Mouse (Mus musculus): Measurements from ENCODE around the gene Rere. TPM values are rescaled to one million over a fixed set of nuclear protein-coding genes. Genes with fewer than 3 reads are reported as not detected.
A peak's percentile ranks its signal among the peaks of the same experiment; 100 is the strongest.

The Rere gene
- polyA plus RNA-seq, 1 experiment from 2014 or later, result 52.0 TPM

DNA sequence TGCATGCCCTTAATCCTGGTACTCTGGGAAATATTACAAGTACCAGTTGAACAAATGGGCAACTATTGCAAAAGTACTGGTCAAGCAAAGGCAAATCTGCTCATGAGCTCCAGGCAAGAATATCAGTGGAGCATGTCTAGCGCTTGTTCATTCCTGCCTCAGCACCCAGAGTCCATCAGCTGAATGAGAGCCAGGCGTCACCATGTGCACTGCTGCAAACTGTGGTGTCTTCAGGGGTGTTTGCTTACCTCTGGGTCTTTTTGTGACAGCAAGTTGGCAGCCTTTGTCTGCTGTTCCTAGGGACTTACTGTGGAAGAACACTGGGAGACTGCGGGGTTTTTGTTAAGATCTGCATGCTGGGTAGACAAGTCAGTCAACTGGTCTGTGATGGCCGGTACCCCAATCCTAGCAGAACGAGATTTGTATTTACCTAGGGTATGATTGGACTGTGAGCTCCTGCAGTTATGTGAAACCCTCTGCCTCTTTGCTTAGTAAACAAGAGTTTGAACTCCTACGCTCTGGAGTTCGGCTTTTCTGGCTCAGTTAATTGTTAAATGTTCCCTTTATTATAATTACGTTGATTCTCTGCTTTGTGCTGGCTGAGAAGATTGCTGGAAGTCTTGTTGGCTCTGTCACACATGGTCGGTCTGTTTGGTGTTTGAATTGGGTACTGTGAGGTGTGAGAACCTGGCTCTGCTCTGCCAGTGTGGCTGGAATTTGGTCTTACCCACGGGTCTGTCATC lies 134.0 kb downstream of the Rere start:
- no peaks in the 10 kb centered on the region for H3K4me1 ChIP-seq (ENCODE audit: control insufficient read depth, insufficient read depth, low read length)
- DNase-seq (ENCODE audit: low spot score), result no peak
- 88% methylated on average over 10 of the region's 10 CpGs for WGBS
- no peak overlapping the region for H3K4me3 ChIP-seq (ENCODE audit: low read depth, low read length)
- no peak for ATAC-seq (ENCODE audit: insufficient read depth, low FRiP score, low TSS enrichment)
- H3K36me3 ChIP-seq (ENCODE audit: control insufficient read depth, insufficient read depth, low read length), result peaks cover 2% of the 10 kb centered on the region; the same call in 1 of the 2 replicates
- no peak overlapping the region for H3K9ac ChIP-seq (ENCODE audit: low read length)
- no peaks in the 10 kb centered on the region for H3K9me3 ChIP-seq (ENCODE audit: control insufficient read depth, low read length)
- no peak overlapping the region for H3K27ac ChIP-seq (ENCODE audit: low read depth, low read length)
- H3K4me2 ChIP-seq (ENCODE audit: low read depth), result no peak overlapping the region
- H3K27me3 ChIP-seq (ENCODE audit: control insufficient read depth, insufficient read depth, low read length), result no peaks in the 10 kb centered on the region

DNA sequence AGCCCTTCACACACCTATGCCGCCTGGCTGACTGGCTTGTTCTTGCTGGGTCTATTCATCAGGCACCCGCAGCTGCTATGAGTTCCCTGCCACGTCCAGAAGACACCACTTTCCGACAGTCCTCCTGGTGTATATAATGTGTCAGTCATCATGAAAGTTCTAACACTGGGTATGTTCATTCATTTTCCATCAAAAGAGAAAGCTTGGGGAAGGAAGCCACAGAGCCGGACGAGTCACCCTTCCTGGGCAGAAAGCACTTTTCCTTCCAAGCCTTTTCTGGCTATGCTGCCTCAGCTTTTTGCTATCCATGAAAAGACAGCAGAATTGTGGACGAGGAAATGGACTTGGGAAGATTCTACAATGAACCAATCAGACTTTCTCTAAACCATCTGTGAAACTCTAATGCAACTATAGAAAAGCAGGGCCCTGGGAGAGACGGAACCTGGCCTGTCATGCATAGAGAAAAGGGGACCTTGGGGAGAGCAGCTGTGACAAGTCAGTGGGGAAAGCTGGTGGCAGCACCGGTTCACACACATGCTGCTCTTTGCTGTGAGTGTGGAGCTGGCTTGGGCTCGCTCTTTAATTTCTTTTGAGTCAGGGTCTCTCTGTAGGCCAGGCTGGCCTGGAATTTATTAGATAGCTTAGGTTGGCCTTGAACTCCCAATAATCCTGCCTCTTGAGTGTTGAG lies 139.3 kb downstream of the Rere start:
- H3K36me3 ChIP-seq (ENCODE audit: control insufficient read depth, insufficient read depth, low read length), result no peaks in the 10 kb centered on the region
- no peak overlapping the region for H3K27ac ChIP-seq (ENCODE audit: low read depth, low read length)
- no peaks in the 10 kb centered on the region for H3K27me3 ChIP-seq (ENCODE audit: control insufficient read depth, insufficient read depth, low read length)
- no peak overlapping the region for H3K9ac ChIP-seq (ENCODE audit: low read length)
- no peak overlapping the region for H3K4me2 ChIP-seq (ENCODE audit: low read depth)
- no peaks in the 10 kb centered on the region for H3K9me3 ChIP-seq (ENCODE audit: control insufficient read depth, low read length)
- peaks cover 6% of the 10 kb centered on the region; the same call in 1 of the 2 replicates for H3K4me1 ChIP-seq (ENCODE audit: control insufficient read depth, insufficient read depth, low read length)
- 90% methylated on average over 10 of the region's 10 CpGs for WGBS
- DNase-seq (ENCODE audit: low spot score), result no peak
- no peak for ATAC-seq (ENCODE audit: insufficient read depth, low FRiP score, low TSS enrichment)
- H3K4me3 ChIP-seq (ENCODE audit: low read depth, low read length), result no peak overlapping the region

DNA sequence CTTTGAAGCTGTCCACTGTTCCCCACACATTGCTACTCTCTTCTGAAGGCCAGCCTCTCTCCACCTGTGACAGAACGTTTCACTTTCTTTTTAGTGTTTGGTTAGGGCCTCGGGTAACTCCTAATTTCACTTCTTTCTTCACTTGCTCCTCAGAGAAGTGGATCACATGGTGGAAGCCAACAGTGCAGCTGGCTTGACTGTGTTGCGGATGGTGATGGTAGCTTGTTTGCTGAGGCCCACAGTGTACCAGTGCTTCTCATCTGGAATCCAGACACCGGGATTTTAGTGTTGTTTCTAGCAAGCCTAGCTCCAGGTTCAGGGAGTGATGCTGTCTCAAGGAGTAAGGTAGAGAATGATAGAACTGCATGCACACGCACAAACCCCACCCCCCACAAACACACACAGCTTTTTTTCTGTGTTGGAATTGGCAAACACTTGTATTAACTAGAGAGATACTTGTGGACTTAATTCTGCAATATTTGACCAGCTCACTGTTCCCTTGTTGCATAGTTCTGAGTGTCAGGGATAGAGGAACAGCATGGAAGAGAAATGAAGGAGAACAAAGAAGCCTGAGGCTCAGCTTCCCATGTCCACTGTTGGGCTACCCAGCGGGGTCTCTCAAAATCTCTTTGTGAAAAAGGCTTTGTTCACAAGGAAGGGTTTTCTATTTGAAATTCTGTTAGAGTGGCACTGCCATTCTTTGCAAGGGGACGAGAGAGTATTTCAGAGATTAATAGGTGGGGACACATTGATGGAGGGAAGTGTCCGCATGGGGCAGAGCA lies 144.8 kb downstream of the Rere start:
- no peaks in the 10 kb centered on the region for H3K9me3 ChIP-seq (ENCODE audit: control insufficient read depth, low read length)
- no peaks in the 10 kb centered on the region for H3K27me3 ChIP-seq (ENCODE audit: control insufficient read depth, insufficient read depth, low read length)
- no peak overlapping the region for H3K4me2 ChIP-seq (ENCODE audit: low read depth)
- H3K36me3 ChIP-seq (ENCODE audit: control insufficient read depth, insufficient read depth, low read length), result no peaks in the 10 kb centered on the region
- peaks cover 31% of the 10 kb centered on the region for H3K4me1 ChIP-seq (ENCODE audit: control insufficient read depth, insufficient read depth, low read length)
- ATAC-seq (ENCODE audit: insufficient read depth, low FRiP score, low TSS enrichment) (peak; percentile 65), DNase-seq (ENCODE audit: low spot score) (peak; percentile 47)
- H3K27ac ChIP-seq (ENCODE audit: low read depth, low read length), result peak overlapping the region; percentile 79
- 50% methylated on average over 8 of the region's 8 CpGs for WGBS
- peak overlapping the region; percentile 30 for H3K9ac ChIP-seq (ENCODE audit: low read length)
- H3K4me3 ChIP-seq (ENCODE audit: low read depth, low read length), result no peak overlapping the region

DNA sequence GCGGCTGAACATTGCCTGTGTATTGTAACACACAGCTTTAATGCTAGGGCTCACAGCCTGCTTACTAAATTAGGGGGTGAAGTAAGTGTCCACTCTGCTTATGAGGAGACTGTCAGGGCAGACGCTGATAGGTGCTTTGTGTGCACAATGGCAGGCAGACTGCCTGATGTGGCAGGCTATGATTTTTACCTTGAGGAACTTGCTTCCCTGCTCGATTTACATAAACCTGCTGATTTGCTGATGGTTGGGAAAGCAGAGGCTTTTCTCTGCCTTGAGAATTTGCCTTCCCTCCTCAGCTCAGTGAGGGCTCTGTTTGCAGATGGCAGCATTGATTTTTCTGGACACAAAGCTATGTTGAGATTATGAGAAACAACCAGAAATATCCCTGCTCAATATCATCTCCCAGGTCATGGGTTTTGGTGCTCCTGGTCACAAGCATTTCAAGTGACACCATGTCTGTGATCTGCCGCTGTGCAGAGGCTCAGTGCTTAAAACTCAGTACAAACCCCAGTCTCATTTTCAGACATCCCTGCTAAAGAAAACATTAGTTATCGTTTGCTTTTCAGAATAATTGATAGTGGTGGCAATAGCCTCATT lies 145.5 kb downstream of the Rere start:
- DNase-seq (ENCODE audit: low spot score) (no peak), ATAC-seq (ENCODE audit: insufficient read depth, low FRiP score, low TSS enrichment) (no peak; the same call in 1 of the 2 replicates)
- WGBS, result 40% methylated on average over 5 of the region's 5 CpGs
- peak overlapping the region; percentile 79 for H3K27ac ChIP-seq (ENCODE audit: low read depth, low read length)
- no peaks in the 10 kb centered on the region for H3K9me3 ChIP-seq (ENCODE audit: control insufficient read depth, low read length)
- H3K9ac ChIP-seq (ENCODE audit: low read length), result peak overlapping the region; percentile 30
- peaks cover 31% of the 10 kb centered on the region for H3K4me1 ChIP-seq (ENCODE audit: control insufficient read depth, insufficient read depth, low read length)
- H3K4me3 ChIP-seq (ENCODE audit: low read depth, low read length), result no peak overlapping the region
- no peaks in the 10 kb centered on the region for H3K27me3 ChIP-seq (ENCODE audit: control insufficient read depth, insufficient read depth, low read length)
- peak overlapping the region; percentile 2; the same call in 1 of the 2 replicates for H3K4me2 ChIP-seq (ENCODE audit: low read depth)
- H3K36me3 ChIP-seq (ENCODE audit: control insufficient read depth, insufficient read depth, low read length), result no peaks in the 10 kb centered on the region

- H3K4me3 ChIP-seq (ENCODE audit: low read depth, low read length), result no peak overlapping the region
- ATAC-seq (ENCODE audit: insufficient read depth, low FRiP score, low TSS enrichment) (no peak), DNase-seq (ENCODE audit: low spot score) (no peak)
- H3K27me3 ChIP-seq (ENCODE audit: control insufficient read depth, insufficient read depth, low read length), result no peaks in the 10 kb centered on the region
- no peaks in the 10 kb centered on the region for H3K9me3 ChIP-seq (ENCODE audit: control insufficient read depth, low read length)
- no peak overlapping the region for H3K4me2 ChIP-seq (ENCODE audit: low read depth)
- H3K36me3 ChIP-seq (ENCODE audit: control insufficient read depth, insufficient read depth, low read length), result no peaks in the 10 kb centered on the region
- peaks cover 31% of the 10 kb centered on the region for H3K4me1 ChIP-seq (ENCODE audit: control insufficient read depth, insufficient read depth, low read length)
- H3K9ac ChIP-seq (ENCODE audit: low read length), result no peak overlapping the region
- H3K27ac ChIP-seq (ENCODE audit: low read depth, low read length), result no peak overlapping the region
- 85% methylated on average over 4 of the region's 4 CpGs for WGBS
These were observed 147.3 kb downstream of the Rere start for GRCm38 (mm10) chr4:150428762-150429161.

GRCm38 (mm10) chr4:150433827-150434574 lies 152.6 kb downstream of the Rere start:
- Histone ChIP-seq H3K27me3 (ENCODE audit: control insufficient read depth, insufficient read depth, low read length) (no peaks in the 10 kb centered on the region), H3K4me1 (ENCODE audit: control insufficient read depth, insufficient read depth, low read length) (0 out of 2 replicates have a peak, but pooled peaks cover 2% of the 10 kb centered on the region), H3K9me3 (ENCODE audit: control insufficient read depth, low read length) (no peaks in the 10 kb centered on the region), H3K4me2 (ENCODE audit: low read depth) (no peak overlapping the region), H3K4me3 (ENCODE audit: low read depth, low read length) (no peak overlapping the region), H3K9ac (ENCODE audit: low read length) (no peak overlapping the region), H3K36me3 (ENCODE audit: control insufficient read depth, insufficient read depth, low read length) (no peaks in the 10 kb centered on the region), H3K27ac (ENCODE audit: low read depth, low read length) (no peak overlapping the region)
- 95% methylated on average over 5 of the region's 5 CpGs for WGBS
- DNase-seq (ENCODE audit: low spot score), result no peak
- ATAC-seq (ENCODE audit: insufficient read depth, low FRiP score, low TSS enrichment), result no peak

DNA sequence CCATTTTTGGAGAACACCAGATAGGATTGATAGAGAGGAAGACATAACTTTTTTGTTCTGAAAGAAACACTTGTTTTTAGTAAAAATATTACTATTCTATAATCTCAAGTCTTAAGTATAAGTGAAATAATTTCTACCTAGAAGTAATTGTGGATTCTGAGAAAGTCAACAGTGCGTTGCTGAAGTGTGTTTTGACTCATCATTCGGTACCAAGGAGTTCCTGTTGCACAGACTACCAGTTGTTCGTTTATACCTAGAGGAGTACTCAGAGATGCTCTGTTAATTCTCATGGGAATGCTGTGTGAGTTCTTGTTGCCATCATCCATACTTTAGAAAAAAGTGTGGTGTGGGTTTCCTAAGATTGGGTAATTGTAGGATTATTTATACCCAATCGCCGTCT lies 154.1 kb downstream of the Rere start:
- Histone ChIP-seq H3K4me3 (ENCODE audit: low read depth, low read length) (no peak overlapping the region), H3K9me3 (ENCODE audit: control insufficient read depth, low read length) (no peaks in the 10 kb centered on the region), H3K27me3 (ENCODE audit: control insufficient read depth, insufficient read depth, low read length) (no peaks in the 10 kb centered on the region), H3K27ac (ENCODE audit: low read depth, low read length) (no peak overlapping the region), H3K4me2 (ENCODE audit: low read depth) (no peak overlapping the region), H3K4me1 (ENCODE audit: control insufficient read depth, insufficient read depth, low read length) (peaks cover 1% of the 10 kb centered on the region; the same call in 1 of the 2 replicates), H3K36me3 (ENCODE audit: control insufficient read depth, insufficient read depth, low read length) (no peaks in the 10 kb centered on the region), H3K9ac (ENCODE audit: low read length) (no peak overlapping the region)
- WGBS, result 91% methylated on average over 5 of the region's 5 CpGs
- ATAC-seq (ENCODE audit: insufficient read depth, low FRiP score, low TSS enrichment), result no peak
- DNase-seq (ENCODE audit: low spot score), result no peak

DNA sequence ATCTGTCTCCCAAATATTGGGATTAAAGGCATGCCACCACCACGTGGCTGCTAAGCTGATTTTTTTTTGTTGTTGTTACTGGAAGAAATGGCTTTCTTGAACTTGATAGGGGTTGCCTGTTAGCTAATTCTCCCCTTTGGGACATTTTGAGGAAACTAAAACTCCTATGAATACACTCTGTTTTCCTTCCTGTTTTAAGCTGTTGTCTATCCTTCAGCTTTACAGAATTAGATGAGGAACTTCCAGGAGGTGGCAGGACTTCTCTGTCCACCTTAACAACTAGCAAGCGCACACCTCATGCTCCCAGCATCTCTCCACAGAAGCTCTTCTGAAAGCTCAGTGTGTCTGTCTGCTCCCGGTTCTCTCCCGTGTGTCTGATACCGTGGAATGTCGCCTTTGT lies 157.2 kb downstream of the Rere start:
- Histone ChIP-seq H3K4me1 (ENCODE audit: control insufficient read depth, insufficient read depth, low read length) (peaks cover 4% of the 10 kb centered on the region; the same call in 1 of the 2 replicates), H3K36me3 (ENCODE audit: control insufficient read depth, insufficient read depth, low read length) (no peaks in the 10 kb centered on the region), H3K4me2 (ENCODE audit: low read depth) (no peak overlapping the region), H3K27ac (ENCODE audit: low read depth, low read length) (no peak overlapping the region), H3K9ac (ENCODE audit: low read length) (no peak overlapping the region), H3K4me3 (ENCODE audit: low read depth, low read length) (no peak overlapping the region), H3K27me3 (ENCODE audit: control insufficient read depth, insufficient read depth, low read length) (no peaks in the 10 kb centered on the region), H3K9me3 (ENCODE audit: control insufficient read depth, low read length) (no peaks in the 10 kb centered on the region)
- 87% methylated on average over 6 of the region's 6 CpGs for WGBS
- DNase-seq (ENCODE audit: low spot score), result no peak
- no peak for ATAC-seq (ENCODE audit: insufficient read depth, low FRiP score, low TSS enrichment)

Measured in neural tube, embryonic 11.5 days (tissue).